Mouse (Mus musculus) MEL (cell line): ENCODE measurements around the gene Cntfr.
"Not testable (repeated sequence)": the region's sequence is repeated elsewhere in the genome, so short reads cannot be mapped to it uniquely, and the experiment has no call there.

Experiments
- CHD2 ChIP-seq: IDR thresholded peaks from 2 replicates; pipeline ENCODE4 v1.6.1; 2011; ENCODE audit warnings: low read length, improper control_type of control experiment
- CTCF ChIP-seq, 3 experiments: IDR thresholded peaks in 2 of 3; conservative IDR thresholded peaks in 1 of 3; 2 replicates each; pipeline ENCODE4 v1.5.1; 2011 to 2012; ENCODE audit warnings: low read length in 3 of 3, low read depth in 2 of 3, mild to moderate bottlenecking in 2 of 3, improper control_type of control experiment in 1 of 3, inconsistent platforms in 1 of 3, mixed read lengths in 1 of 3, moderate library complexity in 1 of 3; ENCODE audit not compliant: control insufficient read depth in 1 of 3, insufficient read depth in 1 of 3, poor library complexity in 1 of 3, severe bottlenecking in 1 of 3
- JUND ChIP-seq: IDR thresholded peaks from 2 replicates; pipeline ENCODE4 v1.6.1; 2011; ENCODE audit warnings: low read depth, mild to moderate bottlenecking, improper control_type of control experiment, low read length

DNA sequence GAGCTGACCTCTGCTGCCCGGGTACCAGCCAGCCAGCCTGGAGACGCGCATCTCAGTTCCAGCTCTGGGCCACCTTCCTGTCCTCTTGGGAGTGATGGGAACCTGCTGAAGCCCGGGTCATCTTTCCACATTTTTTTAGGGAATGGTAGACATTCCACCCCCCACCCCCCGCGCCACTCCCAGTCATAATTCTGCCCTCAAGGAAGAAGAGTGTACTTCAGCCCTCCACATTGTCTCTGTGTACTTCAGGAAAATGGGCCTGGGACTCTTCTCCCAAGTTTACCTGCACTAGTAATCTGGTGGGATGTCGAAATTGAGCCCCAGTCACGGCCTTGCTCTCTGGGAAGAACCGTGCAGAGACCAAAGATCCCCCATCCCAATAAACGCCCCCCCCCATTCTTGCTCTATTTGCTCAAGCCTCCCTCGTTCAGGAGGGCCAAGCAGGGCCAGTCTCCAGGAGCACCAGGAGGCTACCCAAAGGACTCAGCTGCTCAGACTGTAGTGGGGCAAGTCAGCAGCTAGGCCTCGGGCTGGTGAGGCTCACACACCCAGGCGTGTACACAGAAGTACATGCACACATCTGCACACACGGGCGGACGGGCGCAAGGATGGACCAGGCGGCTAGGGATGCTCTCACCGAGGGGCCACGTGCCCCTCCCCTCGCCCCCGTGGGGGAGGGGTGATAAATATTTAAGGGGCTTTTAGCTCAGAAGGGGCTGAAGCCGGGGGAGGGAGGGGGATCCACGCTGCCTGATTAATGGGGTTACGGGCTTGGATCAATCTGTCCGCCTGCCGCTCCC lies 12.6 kb downstream of the Cntfr start:
- not testable (repeated sequence) for TF ChIP-seq CHD2; JUND; CTCF (IDR thresholded peaks at IDR 0.05 in 2 of 3, conservative IDR thresholded peaks at IDR 0.05 in 1 of 3; ENCODE audit: control insufficient read depth in 1 of 3, insufficient read depth in 1 of 3, low read depth in 2 of 3, low read length in 3 of 3, poor library complexity in 1 of 3, severe bottlenecking in 1 of 3)
